Mouse (Mus musculus): ENCODE data around the gene Tubgcp6. TPM values are rescaled to one million over a fixed set of nuclear protein-coding genes. Genes with fewer than 3 reads are reported as not detected.

Gene Tubgcp6
- polyA plus RNA-seq, 1 experiment from 2014 or later = 20.7 TPM

DNA sequence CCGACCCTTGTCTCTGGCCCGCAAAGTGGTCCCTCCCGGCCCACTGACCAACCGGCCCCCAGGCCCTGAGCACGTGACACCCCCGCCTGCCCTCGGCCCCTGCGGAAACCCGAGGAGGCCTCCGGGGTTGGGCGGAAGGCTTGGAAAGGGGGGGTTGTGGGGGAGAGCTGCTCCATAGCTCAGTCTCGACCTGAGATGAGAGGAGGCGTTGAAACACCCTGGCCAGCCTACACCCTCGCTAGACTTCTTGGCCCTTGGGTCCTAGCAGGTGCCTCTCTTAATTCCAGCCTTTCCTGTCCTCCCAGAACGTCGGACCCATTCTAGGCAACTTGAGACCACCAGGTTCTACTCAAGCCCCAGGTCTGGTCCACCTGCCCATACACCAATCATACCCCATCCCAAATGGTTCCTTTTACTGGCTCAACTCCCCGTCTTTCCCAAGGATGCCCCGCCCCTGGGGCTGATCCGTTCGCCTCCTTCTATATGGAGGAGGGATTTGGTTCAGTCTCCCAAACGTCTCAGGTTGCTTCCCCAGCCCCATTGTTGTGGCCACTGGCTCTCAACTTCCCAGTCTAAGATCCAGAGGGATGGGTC lies 17.8 kb upstream of the Tubgcp6 start, which contains the start of gene Mapk12:
Gene Mapk12 (minus strand): TSS at position 45 of the 594 bp plus-strand sequence.
- H3K27me3 ChIP-seq = peaks cover 68% of the 10 kb centered on the region
- H3K36me3 ChIP-seq = no peaks in the 10 kb centered on the region
- no peaks in the 10 kb centered on the region for H3K9me3 ChIP-seq
- H3K4me1 ChIP-seq = peaks cover 19% of the 10 kb centered on the region; the same call in 1 of the 2 replicates
- H3K4me2 ChIP-seq (replicated peaks) = peak within 1 kb of the TSS; percentile 92
- H3K9ac ChIP-seq = peak within 1 kb of the TSS; percentile 66
- peak within 1 kb of the TSS; percentile 46 for H3K4me3 ChIP-seq
- peak; percentile 30 for ATAC-seq (ENCODE audit: insufficient number of reproducible peaks, insufficient read depth, low FRiP score, low TSS enrichment)
- 1% methylated on average over 21 of the region's 21 CpGs for WGBS
- no peak within 1 kb of the TSS for H3K27ac ChIP-seq

DNA sequence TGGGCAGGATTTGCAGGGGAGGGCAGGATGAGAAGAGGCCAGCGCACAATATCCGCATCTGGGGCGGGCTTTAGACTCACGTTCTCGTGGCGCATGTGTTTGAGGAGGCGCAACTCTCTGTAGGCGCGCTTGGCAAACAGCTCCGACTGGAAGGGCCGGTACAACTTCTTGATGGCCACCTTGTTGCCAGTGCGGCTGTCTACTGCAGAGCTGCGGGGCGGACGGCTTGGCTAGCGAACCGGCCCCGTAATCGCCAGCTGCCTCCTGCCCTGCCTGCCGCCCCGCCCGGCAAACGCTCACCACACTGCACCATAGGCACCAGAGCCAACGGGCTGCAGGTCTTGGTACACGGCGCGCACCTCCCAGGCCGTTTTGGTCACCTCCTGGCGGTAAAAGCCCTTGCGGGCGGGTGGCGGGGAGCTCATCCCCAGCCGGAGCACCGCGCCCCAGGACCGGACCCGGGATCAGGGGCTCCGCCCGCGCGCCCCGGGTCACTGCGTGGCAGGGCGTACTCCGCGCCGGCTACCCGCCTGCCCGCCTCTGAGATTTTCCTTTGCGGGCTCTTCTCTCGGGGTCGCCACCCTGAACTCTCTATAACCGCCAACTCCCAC lies 17.2 kb upstream of the Tubgcp6 start:
- Histone ChIP-seq H3K27me3 (peaks cover 62% of the 10 kb centered on the region), H3K9me3 (no peaks in the 10 kb centered on the region), H3K4me1 (peaks cover 19% of the 10 kb centered on the region; the same call in 1 of the 2 replicates), H3K4me2 (replicated peaks) (peak overlapping the region; percentile 92), H3K36me3 (no peaks in the 10 kb centered on the region), H3K9ac (peak overlapping the region; percentile 66), H3K4me3 (peak overlapping the region; percentile 46), H3K27ac (no peak overlapping the region)
- 0 out of 2 replicates have a peak, but pooled peaks have one; percentile 1 for ATAC-seq (ENCODE audit: insufficient number of reproducible peaks, insufficient read depth, low FRiP score, low TSS enrichment)
- under 1% methylated on average over 53 of the region's 53 CpGs for WGBS

DNA sequence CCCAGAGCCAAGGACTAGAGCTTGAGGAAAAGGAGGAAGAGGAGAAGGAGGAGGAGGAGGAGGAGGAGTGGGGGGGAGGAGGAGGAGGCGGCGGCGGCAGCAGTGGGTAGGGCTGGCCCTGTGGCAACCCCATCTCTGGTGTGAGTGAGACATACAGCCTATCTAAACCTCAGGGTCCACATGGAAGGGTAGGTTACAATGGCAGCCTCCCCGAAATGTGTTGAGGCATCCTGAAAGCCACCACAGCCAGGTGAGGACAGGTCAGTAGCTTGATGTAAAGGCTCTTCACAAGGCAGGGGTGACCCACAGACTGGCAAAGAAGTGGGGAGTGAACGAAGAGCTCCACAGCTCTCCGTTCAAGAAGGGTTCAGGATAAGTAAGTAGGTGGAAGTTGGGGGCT lies 15.6 kb upstream of the Tubgcp6 start:
- ATAC-seq (ENCODE audit: insufficient number of reproducible peaks, insufficient read depth, low FRiP score, low TSS enrichment) = no peak
- H3K9ac ChIP-seq = no peak overlapping the region
- H3K27me3 ChIP-seq = peaks cover 57% of the 10 kb centered on the region
- H3K9me3 ChIP-seq = no peaks in the 10 kb centered on the region
- H3K36me3 ChIP-seq = no peaks in the 10 kb centered on the region
- no peak overlapping the region for H3K4me3 ChIP-seq
- no peak overlapping the region for H3K27ac ChIP-seq
- H3K4me1 ChIP-seq = peaks cover 19% of the 10 kb centered on the region; the same call in 1 of the 2 replicates
- H3K4me2 ChIP-seq (replicated peaks) = no peak overlapping the region
- 95% methylated on average over 6 of the region's 6 CpGs for WGBS

DNA sequence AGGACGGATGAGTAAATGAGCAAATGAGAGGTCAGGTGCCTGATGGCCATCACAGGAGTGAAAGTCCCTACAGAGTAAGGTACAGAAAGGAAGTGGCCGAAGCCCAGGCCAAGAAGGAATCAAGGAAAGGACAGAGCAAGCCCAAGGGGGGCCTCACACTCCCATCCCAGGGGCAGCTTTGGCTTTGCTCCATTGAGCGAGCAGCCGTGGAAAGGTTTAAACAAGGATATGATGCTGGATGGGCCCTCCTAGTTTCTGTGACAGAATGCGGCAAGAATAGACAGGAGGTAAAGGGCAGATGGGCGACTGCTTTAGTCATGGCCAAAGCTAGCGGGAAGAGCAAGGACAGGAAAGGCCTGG lies 15.1 kb upstream of the Tubgcp6 start:
- Histone ChIP-seq H3K36me3 (no peaks in the 10 kb centered on the region), H3K4me1 (peaks cover 19% of the 10 kb centered on the region; the same call in 1 of the 2 replicates), H3K9me3 (no peaks in the 10 kb centered on the region), H3K4me2 (replicated peaks) (no peak overlapping the region), H3K9ac (no peak overlapping the region), H3K4me3 (no peak overlapping the region), H3K27me3 (peaks cover 53% of the 10 kb centered on the region), H3K27ac (no peak overlapping the region)
- WGBS = 80% methylated on average over 7 of the region's 7 CpGs
- no peak for ATAC-seq (ENCODE audit: insufficient number of reproducible peaks, insufficient read depth, low FRiP score, low TSS enrichment)

DNA sequence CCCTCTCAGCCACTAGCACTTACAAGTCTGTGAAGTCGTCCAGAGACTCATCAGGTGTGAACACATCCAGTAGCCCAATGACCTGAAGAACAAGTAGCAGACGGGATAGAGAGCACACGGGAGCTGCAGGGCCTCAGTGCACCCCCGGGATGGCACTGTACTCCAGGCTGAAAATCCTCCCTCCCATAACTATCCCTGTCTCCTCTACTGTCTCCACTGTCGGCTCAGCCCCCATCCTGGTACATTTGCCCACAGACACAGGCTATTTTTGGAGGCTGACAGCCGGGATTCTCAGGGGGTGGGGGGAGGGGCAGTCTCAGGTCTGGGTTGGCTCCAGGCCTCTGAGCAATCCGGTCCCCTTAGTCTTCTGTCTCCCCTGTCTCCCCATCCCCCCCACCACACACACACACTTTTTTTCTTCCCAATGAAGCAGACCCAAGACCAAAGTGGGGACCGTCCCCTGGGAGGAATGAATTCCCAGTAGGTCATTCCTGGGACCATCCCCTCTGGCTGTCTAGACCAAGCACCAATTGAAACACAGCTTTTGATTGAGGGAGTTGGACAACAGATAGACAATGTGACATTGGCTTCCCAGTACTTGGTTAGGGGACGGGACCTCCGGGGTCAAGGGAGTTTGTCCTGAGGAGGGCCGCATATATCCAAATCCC lies 14.6 kb upstream of the Tubgcp6 start:
- Histone ChIP-seq H3K4me3 (no peak overlapping the region), H3K9ac (no peak overlapping the region), H3K4me1 (peaks cover 19% of the 10 kb centered on the region; the same call in 1 of the 2 replicates), H3K27me3 (peaks cover 47% of the 10 kb centered on the region), H3K9me3 (no peaks in the 10 kb centered on the region), H3K4me2 (replicated peaks) (no peak overlapping the region), H3K36me3 (no peaks in the 10 kb centered on the region), H3K27ac (no peak overlapping the region)
- ATAC-seq (ENCODE audit: insufficient number of reproducible peaks, insufficient read depth, low FRiP score, low TSS enrichment) = no peak
- 64% methylated on average over 11 of the region's 11 CpGs for WGBS

DNA sequence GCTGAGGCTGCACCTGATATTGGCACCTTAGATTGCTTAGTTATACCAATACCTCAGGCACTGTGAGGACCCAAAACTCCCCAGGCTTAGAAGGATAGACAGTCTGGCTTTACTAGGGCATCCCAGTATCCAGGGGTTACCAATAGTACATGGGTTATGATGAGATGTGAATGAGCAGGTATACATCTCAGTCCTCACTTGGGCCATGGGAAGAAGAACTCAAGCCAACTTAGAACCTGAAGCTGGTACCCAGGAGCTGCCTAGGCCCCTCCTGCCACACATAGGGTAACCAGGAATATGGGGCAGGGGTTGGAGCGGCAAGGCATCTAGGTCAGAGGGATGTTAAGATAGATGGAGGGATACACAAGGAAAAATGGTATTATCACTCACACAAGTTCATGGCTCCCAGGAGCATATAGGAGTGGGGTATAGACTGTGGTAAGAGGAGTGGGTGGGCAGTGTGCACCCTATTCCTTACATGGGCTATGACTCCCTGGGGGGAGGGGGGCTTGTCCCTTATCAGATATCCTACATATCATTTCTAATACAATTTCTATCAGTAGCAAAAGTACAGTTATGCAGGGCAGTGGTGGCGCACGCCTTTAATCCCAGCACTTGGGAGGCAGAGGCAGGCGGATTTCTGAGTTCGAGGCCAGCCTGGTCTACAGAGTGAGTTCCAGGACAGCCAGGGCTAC lies 13.7 kb upstream of the Tubgcp6 start:
- Histone ChIP-seq H3K27me3 (peaks cover 39% of the 10 kb centered on the region), H3K4me2 (replicated peaks) (no peak overlapping the region), H3K9ac (no peak overlapping the region), H3K9me3 (no peaks in the 10 kb centered on the region), H3K4me1 (peaks cover 19% of the 10 kb centered on the region; the same call in 1 of the 2 replicates), H3K36me3 (no peaks in the 10 kb centered on the region), H3K4me3 (no peak overlapping the region), H3K27ac (no peak overlapping the region)
- WGBS = 95% methylated on average over 5 of the region's 5 CpGs
- no peak for ATAC-seq (ENCODE audit: insufficient number of reproducible peaks, insufficient read depth, low FRiP score, low TSS enrichment)

DNA sequence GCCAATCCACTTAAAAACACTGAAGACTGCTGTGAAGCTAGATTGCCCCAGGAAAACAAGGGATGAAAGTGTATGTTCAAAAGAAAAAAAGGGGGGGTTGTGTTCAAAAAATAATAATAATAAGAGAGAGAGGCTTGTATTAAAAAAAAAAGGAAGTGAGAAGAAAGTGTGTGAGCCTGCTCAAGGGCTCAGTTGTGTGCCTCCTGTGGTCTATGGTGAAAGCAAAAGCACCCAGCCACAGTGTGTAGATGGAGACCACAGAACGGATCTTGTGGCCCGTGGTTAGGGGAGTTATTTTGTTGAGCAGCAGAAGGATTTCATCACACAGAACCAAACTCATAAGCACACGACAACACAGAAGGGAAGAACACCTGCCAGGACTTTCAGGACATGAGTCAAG lies 8.4 kb upstream of the Tubgcp6 start:
- Histone ChIP-seq H3K27ac (no peak overlapping the region), H3K4me3 (no peak overlapping the region), H3K9ac (no peak overlapping the region), H3K9me3 (no peaks in the 10 kb centered on the region), H3K4me2 (replicated peaks) (no peak overlapping the region), H3K36me3 (no peaks in the 10 kb centered on the region), H3K4me1 (peaks cover 11% of the 10 kb centered on the region; the same call in 1 of the 2 replicates), H3K27me3 (no peaks in the 10 kb centered on the region)
- ATAC-seq (ENCODE audit: insufficient number of reproducible peaks, insufficient read depth, low FRiP score, low TSS enrichment) = no peak
- WGBS = 85% methylated on average over 3 of the region's 3 CpGs

DNA sequence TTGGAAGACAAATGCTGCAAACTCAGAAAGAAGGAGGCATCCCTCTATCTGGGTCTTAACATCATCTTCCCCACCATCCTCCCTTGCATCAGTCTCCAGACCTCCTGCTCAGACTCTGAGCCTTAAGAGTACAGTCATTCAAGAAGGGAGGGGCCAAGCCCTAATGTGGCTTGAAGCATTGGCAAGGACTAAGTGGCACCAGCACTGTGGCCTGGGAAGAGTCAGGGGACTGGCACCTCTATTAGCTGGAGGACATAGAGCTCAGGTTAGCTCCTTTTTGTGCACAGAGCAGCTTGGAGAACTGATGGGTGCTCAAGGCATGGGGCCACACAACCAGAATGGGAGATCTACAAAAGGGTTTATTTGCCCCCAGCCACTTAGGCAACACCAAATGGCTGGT lies 7.3 kb upstream of the Tubgcp6 start:
- Histone ChIP-seq H3K4me3 (no peak overlapping the region), H3K9me3 (no peaks in the 10 kb centered on the region), H3K4me1 (peaks cover 11% of the 10 kb centered on the region; the same call in 1 of the 2 replicates), H3K4me2 (replicated peaks) (no peak overlapping the region), H3K27ac (no peak overlapping the region), H3K36me3 (no peaks in the 10 kb centered on the region), H3K9ac (no peak overlapping the region), H3K27me3 (no peaks in the 10 kb centered on the region)
- no peak for ATAC-seq (ENCODE audit: insufficient number of reproducible peaks, insufficient read depth, low FRiP score, low TSS enrichment)

DNA sequence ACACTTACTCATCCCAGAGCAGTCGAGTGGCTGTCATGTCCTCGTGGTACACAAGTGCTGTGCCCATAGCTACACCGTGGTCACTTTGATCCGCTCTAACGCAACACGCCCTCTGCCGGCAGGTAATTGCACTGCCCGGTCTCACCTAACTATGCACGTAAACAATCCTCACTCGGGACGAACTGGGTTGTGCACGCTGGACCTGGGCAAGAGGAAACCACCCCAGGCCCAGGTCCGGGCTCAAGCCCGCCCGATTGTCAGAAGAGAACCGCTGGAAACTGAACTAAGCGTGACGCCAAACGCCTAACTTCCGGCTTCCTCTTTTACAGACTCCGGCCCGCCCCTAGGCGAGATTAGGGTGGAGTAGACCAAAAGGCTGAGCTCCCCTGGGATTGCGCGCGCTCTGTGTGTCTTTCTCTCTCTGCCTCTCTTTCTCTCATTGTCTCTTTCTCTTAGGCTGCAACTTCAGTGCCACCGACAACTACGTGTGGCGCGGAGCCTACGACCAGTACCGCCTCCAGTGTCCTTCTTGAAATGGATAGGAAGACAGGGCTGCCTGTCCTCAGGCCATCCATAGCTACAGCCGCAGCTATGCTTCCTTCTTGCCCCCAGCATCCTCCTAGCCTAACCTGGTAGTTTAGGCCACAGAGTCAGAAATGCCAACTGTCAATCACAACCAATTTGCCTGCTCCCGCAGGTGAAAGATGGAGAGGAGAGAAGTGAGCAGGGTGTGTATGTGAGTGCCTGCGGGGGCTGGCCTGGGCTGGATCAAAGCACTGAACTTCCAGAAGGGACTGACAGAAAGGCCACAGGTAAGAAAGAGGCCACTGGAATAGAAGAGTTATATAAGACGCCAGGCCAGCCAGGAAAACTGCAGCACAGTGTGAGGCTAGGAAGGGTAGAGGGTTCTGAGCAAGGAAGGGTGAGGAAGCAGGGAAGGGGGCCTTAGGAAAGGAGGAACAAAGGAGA lies 5.8 kb upstream of the Tubgcp6 start, which contains the start of gene Hdac10:
Gene Hdac10 (minus strand): TSS at position 319 of the 969 bp plus-strand sequence.
- Histone ChIP-seq H3K4me1 (peaks cover 14% of the 10 kb centered on the region), H3K9ac (peak within 1 kb of the TSS; percentile 61), H3K4me3 (peak within 1 kb of the TSS; percentile 59), H3K36me3 (no peaks in the 10 kb centered on the region), H3K27me3 (no peaks in the 10 kb centered on the region), H3K27ac (peak within 1 kb of the TSS; percentile 57; the same call in 1 of the 2 replicates), H3K9me3 (no peaks in the 10 kb centered on the region), H3K4me2 (replicated peaks) (peak within 1 kb of the TSS; percentile 82)
- ATAC-seq (ENCODE audit: insufficient number of reproducible peaks, insufficient read depth, low FRiP score, low TSS enrichment) = peak; percentile 80
- WGBS = 3% methylated on average over 36 of the region's 36 CpGs

DNA sequence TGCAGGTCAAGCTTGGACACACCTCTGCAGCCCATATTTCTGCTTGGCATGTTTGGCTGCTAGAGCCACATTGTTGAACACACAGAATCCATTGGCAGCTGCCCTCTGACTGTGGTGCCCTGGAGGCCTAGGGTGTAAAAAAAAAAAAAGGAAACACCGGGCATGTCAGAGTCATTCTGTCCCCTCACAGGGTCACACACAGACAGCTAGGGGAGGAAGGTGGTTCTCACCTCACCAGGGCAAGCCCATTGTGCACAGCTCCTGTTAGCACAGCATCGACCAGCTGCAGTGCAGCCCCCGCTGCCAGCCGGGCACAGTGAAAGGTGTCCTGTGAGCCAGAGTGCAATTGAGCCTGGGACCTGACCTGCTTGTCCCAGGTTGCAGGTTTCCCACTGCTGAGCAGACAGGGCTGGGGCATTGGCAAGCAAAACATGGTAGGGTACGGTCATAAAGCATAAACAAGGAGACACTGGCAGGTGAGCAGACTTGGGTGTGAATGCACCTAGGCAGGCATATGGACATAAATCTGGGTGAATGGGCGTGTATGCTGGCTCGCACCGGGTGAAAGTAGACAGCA lies 4.5 kb upstream of the Tubgcp6 start:
- Histone ChIP-seq H3K27me3 (no peaks in the 10 kb centered on the region), H3K9ac (peak overlapping the region; percentile 61), H3K36me3 (no peaks in the 10 kb centered on the region), H3K4me1 (peaks cover 17% of the 10 kb centered on the region), H3K4me2 (replicated peaks) (peak overlapping the region; percentile 82), H3K4me3 (peak overlapping the region; percentile 59), H3K9me3 (no peaks in the 10 kb centered on the region), H3K27ac (no peak overlapping the region)
- 89% methylated on average over 8 of the region's 8 CpGs for WGBS
- no peak for ATAC-seq (ENCODE audit: insufficient number of reproducible peaks, insufficient read depth, low FRiP score, low TSS enrichment)

All from embryonic facial prominence, embryonic 12.5 days (tissue).